Mouse (Mus musculus) bone marrow macrophage, adult 2 months (primary cell): Measurements from ENCODE around the gene Plin2. TPM values are rescaled to one million over a fixed set of nuclear protein-coding genes. Genes with fewer than 3 reads are reported as not detected.
"Not testable (repeated sequence)": the region's sequence is repeated elsewhere in the genome, so short reads cannot be mapped to it uniquely, and the experiment has no call there.

Experiments used
- H3K27ac ChIP-seq: 2 replicates; pipeline ENCODE4 v1.5.1; 2012; ENCODE audit warnings: low read depth, low read length; ENCODE audit not compliant: insufficient read depth
- H3K4me1 ChIP-seq: 2 replicates; pipeline ENCODE4 v1.6.1; 2012; ENCODE audit warnings: low read length; ENCODE audit not compliant: control insufficient read depth, insufficient read depth
- H3K4me3 ChIP-seq: 2 replicates; pipeline ENCODE4 v1.5.1; 2012; ENCODE audit warnings: mild to moderate bottlenecking, low read length, moderate library complexity; ENCODE audit not compliant: insufficient read depth
- CTCF ChIP-seq: IDR thresholded peaks from 2 replicates; pipeline ENCODE4 v1.5.1; 2012; ENCODE audit warnings: low read depth, mild to moderate bottlenecking, low read length, moderate library complexity
- POLR2A ChIP-seq: IDR thresholded peaks from 2 replicates; pipeline ENCODE4 v1.6.1; 2012; ENCODE audit warnings: mild to moderate bottlenecking, low read depth, low read length, borderline replicate concordance
- polyA plus RNA-seq: library from polyadenylated mRNA; stranded (reverse); fragments of >200 nt; gene quantifications from 2 replicates; pipeline ENCODE4 v1.2.4, GENCODE M21; 2012; ENCODE audit not compliant: missing spikeins, insufficient read depth, insufficient read length

Plin2 gene
- polyA plus RNA-seq, 1 experiment = 397 TPM

- Histone ChIP-seq H3K27ac (no peak overlapping the region), H3K4me1 (peaks cover 11% of the 10 kb centered on the region), H3K4me3 (no peak overlapping the region)
- TF ChIP-seq POLR2A (no peak), CTCF (no peak)
Measured at GRCm38 (mm10) chr4:86631831-86632230, 38.0 kb downstream of the Plin2 start.

DNA sequence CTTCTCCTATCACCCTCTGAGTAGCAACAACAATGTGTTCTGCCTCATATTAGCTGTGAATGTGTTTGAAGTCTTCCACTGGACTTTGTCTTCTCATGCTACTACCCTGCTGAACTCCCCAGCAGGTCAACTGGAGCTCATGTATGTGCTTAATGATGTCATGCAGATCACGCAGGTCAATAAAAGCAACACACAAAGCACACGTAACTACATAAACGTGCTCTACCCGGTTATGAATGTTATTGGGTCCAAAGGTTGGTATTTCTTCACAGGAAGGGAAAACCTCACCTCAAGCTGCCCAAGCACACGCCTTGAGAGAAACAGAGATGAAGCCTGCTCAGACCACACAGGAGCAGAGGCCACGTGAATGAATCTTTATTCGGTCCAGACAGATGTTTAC, 43.4 kb downstream of the Plin2 start:
- H3K4me3 ChIP-seq, H3K27ac ChIP-seq: not testable (repeated sequence)
- H3K4me1 ChIP-seq = peaks cover 14% of the 10 kb centered on the region

DNA sequence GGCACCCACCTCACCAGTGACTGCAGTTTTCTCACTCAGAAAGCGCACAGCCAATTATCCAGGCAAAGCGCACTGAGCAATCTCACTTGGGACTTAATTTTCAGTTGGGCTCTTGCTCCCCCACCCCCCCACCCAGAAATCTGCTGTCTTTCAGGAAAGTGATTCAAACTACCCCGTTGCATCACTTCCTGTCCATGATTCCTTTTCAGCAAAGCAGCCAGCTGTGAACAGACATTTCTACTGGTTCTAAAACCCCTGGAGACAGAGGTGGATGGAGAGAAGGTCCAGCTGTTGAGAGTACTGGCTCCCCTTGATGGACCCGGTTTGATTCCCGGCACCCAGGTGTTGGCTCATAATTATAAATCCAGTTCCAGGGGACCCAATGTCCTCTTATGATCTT, 44.4 kb downstream of the Plin2 start:
- no peak overlapping the region for H3K4me3 ChIP-seq
- H3K27ac ChIP-seq = no peak overlapping the region

GRCm38 (mm10) chr4:86622532-86622931, 47.3 kb downstream of the Plin2 start:
- peaks cover 28% of the 10 kb centered on the region for H3K4me1 ChIP-seq
- H3K4me3 ChIP-seq, H3K27ac ChIP-seq: not testable (repeated sequence)

More for the DNA sequence above, 44.4 kb downstream of the Plin2 start:
- TF ChIP-seq POLR2A = no peak
- no peak for TF ChIP-seq CTCF
- H3K4me1 ChIP-seq = peaks cover 20% of the 10 kb centered on the region

DNA sequence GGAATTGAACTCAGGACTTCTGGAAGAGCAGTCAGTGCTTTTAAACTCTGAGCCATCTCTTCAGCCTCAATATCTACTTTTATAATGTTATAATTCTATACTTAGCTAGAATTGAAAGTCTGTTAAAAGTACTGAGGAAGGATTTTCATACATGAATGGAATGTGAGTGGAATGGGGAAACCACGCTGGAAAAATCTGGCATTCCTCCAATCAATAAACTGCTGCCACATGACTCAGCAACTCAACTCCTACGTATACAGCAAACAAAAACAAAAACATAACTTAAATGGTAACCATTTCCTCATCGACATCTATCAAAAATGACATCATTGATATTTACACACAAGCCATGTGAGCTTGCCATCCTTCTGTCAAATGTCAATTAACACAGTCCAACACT, 47.7 kb downstream of the Plin2 start:
- TF ChIP-seq POLR2A (no peak), CTCF (no peak)
- H3K27ac ChIP-seq = no peak overlapping the region

DNA sequence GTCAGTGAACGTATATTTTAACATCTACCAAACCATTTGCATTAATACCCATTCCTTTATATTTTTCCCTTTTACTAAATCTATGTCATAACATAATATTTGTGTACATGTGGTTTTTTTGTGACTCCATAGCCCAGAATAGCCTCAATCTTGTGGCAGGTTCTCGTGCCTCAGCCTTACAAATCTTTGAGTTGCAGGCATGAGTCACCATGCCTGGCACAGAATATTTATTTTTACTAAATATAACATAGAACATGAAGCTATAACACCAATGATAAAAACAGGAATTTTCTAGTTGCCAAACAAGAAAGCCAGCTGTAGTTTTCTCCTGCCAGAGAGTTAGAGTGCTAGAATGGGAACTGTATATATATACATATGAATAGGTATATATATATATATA, 49.4 kb downstream of the Plin2 start:
- Histone ChIP-seq H3K4me3 (no peak overlapping the region), H3K4me1 (peaks cover 26% of the 10 kb centered on the region), H3K27ac (peak overlapping the region; percentile 48)
- no peak for TF ChIP-seq POLR2A
- no peak for TF ChIP-seq CTCF

More for the DNA sequence above, 47.7 kb downstream of the Plin2 start:
- Histone ChIP-seq H3K4me1 (peaks cover 28% of the 10 kb centered on the region), H3K4me3 (no peak overlapping the region)

- peak overlapping the region; percentile 62 for H3K4me3 ChIP-seq
- TF ChIP-seq POLR2A (no peak), CTCF (no peak)
- H3K4me1 ChIP-seq = peaks cover 13% of the 10 kb centered on the region
- H3K27ac ChIP-seq = peak overlapping the region; percentile 78
Measured at GRCm38 (mm10) chr4:86612289-86612620, 57.6 kb downstream of the Plin2 start.

DNA sequence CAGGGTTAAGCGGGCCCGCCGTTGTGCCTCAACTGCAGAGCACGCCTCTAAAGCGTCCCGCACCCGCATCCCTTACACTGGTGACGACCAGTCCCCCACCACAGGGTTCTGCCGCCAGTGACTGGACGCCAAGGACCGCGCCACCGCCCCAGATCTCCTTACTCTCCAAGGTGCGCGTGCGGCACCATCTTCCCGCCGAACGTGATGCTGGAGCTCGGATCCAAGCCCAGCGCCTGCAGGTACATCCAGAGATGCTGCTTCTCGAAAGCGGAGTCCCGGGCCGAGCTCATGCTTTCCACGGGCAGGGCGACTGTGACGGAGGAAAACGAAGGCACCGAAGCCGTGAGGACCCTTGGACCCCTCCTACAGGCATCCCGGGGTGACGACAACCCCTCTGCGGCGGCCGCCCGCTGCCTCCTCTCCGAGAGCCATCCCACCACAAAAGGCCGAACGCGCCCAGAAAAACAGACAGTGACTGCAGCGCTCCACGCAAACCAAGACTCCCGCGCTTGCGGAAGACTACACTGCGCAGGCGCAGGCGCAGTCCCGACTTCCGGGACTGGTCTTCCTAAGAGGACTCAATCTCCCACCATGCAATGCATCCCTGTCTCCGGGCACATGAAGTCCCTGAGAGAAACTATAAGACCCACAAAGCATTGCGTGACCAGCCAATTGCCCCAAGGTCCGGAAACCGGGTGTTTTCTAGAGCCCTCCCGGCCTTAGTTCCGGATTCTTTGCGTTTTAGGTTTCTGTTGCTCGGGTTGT, 58.2 kb downstream of the Plin2 start, which contains the start of gene Haus6:
TSS of gene Haus6 (minus strand) at position 532 of the 765 bp plus-strand sequence.
- Histone ChIP-seq H3K4me3 (peak within 1 kb of the TSS; percentile 79), H3K4me1 (peaks cover 13% of the 10 kb centered on the region), H3K27ac (peak within 1 kb of the TSS; percentile 78)
- no peak for TF ChIP-seq POLR2A
- no peak for TF ChIP-seq CTCF

Other genes with a start within 250 kb of the Plin2 start
- not detected in 2 replicates for gene Saxo1, start 111.7 kb downstream of the Plin2 start, polyA plus RNA-seq
- 49.6 and 50.7 TPM in 2 replicates for gene Rraga, start 94.4 kb downstream of the Plin2 start, polyA plus RNA-seq
- gene Haus6, start 58.0 kb downstream of the Plin2 start, polyA plus RNA-seq = 7.3 and 8.8 TPM in 2 replicates
- gene Dennd4c, start 78.5 kb upstream of the Plin2 start, polyA plus RNA-seq = 48.6 and 56.5 TPM in 2 replicates
- gene Rps6, start 187.4 kb upstream of the Plin2 start, polyA plus RNA-seq = 1,487 and 1,542 TPM in 2 replicates
- gene Acer2, start 204.3 kb upstream of the Plin2 start, polyA plus RNA-seq = 0.72 TPM in 1 of 2 replicates, not detected in the other